Mouse (Mus musculus): ENCODE data around the gene Pcgf2. TPM values are rescaled to one million over a fixed set of nuclear protein-coding genes. Genes with fewer than 3 reads are reported as not detected.
"Not testable (repeated sequence)": the region's sequence is repeated elsewhere in the genome, so short reads cannot be mapped to it uniquely, and the experiment has no call there.

The Pcgf2 gene
- polyA plus RNA-seq, 1 experiment from 2014 or later, result 24.1 TPM

DNA sequence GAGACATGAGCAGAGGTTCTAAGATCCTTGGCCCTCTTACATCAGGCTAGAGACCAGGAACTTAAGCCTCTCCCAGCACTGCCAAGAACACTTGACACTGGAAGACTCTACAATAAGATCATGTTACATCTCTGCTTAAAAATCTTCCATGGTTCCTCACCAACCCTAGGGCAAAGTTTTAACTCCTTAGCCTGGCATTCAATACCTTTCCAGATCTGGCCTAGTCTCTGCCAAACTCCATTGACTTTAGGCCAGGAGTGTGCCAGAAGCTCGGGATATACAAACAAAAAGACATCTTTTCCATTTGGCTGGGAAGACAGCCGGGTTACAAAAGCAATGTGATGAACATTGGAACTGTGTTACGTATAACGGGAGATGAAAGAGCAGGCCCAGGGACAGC lies 37.3 kb upstream of the Pcgf2 start:
- Histone ChIP-seq H3K4me3 (no peak overlapping the region), H3K27ac (replicated peaks) (no peak overlapping the region), H3K9me3 (no peaks in the 10 kb centered on the region), H3K36me3 (replicated peaks) (peaks cover 11% of the 10 kb centered on the region; the same call in 1 of the 2 replicates), H3K27me3 (replicated peaks; ENCODE audit: low read depth, poor library complexity, severe bottlenecking) (no peaks in the 10 kb centered on the region), H3K4me1 (peaks cover 54% of the 10 kb centered on the region)
- DNase-seq (ENCODE audit: low spot score), result no peak
- WGBS, result 74% methylated on average over 4 of the region's 4 CpGs

DNA sequence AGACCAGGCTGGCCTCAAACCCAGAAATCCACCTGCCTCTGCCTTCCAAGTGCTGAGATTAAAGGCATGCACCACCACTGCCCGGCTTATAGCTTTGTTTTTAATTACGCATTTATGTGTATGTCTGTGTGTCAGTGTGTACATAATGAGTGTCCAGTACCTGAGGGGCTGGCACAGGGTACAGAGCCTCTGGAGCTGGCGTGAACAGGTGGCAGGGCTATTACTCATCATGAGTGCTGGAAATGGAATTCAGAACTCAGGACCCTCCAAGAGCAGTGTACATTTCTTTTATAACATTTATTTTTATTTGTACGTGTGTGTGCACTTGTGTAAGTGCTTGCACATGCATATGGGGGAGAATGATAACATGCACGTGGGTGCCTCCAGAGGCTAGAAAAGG lies 36.3 kb upstream of the Pcgf2 start:
- H3K27ac ChIP-seq (replicated peaks), result no peak overlapping the region
- peaks cover 53% of the 10 kb centered on the region for H3K4me1 ChIP-seq
- H3K36me3 ChIP-seq (replicated peaks), result peaks cover 20% of the 10 kb centered on the region
- no peaks in the 10 kb centered on the region for H3K9me3 ChIP-seq
- WGBS, result 92% methylated on average over 5 of the region's 5 CpGs
- no peak overlapping the region for H3K4me3 ChIP-seq
- DNase-seq (ENCODE audit: low spot score), result no peak
- H3K27me3 ChIP-seq (replicated peaks; ENCODE audit: low read depth, poor library complexity, severe bottlenecking), result no peaks in the 10 kb centered on the region

DNA sequence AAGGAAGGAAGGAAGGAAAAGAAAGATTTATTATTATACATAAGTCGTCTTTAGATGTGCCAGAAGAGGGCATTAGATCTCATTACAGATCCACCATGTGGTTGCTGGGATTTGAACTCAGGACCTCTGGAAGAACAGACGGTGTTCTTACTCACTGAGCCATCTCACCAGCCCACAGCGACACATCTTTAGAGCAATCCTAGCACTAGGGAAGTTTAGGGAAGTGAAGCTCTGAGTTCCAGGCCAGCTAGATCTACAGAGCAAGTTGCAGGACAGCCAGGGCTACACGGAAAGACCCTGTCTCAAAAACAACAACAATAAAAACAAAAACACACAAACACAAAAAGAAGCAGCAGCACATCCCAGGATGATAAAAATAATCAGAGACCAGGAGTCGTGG lies 34.5 kb upstream of the Pcgf2 start:
- H3K9me3 ChIP-seq; H3K4me3 ChIP-seq; DNase-seq (ENCODE audit: low spot score); H3K27me3 ChIP-seq (replicated peaks; ENCODE audit: low read depth, poor library complexity, severe bottlenecking); H3K27ac ChIP-seq (replicated peaks): not testable (repeated sequence)
- Histone ChIP-seq H3K36me3 (replicated peaks) (peaks cover 34% of the 10 kb centered on the region), H3K4me1 (peaks cover 44% of the 10 kb centered on the region)
- WGBS, result 81% methylated on average over 5 of the region's 5 CpGs

DNA sequence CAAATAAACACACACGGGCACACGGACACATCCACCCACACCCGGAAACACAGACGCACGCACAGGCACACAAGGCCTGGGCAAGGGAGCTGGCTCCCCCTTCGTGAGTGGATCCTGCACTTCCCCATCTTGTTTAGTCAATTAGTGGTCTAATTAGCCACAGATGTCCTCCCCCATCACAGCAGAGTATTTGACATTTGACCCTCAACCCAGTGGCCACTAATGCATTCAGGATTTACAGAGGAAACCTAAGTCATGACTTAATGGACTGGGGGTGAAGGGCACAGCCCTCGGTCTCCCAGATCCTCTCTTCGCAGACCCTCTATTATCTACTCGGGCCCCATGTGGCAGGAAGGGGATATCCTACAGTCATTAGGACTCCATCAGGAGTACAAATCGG lies 33.4 kb upstream of the Pcgf2 start:
- peak; percentile 75 for DNase-seq (ENCODE audit: low spot score)
- Histone ChIP-seq H3K4me3 (peak overlapping the region; percentile 14), H3K9me3 (no peaks in the 10 kb centered on the region), H3K27me3 (replicated peaks; ENCODE audit: low read depth, poor library complexity, severe bottlenecking) (no peaks in the 10 kb centered on the region), H3K4me1 (peaks cover 49% of the 10 kb centered on the region), H3K36me3 (replicated peaks) (peaks cover 39% of the 10 kb centered on the region), H3K27ac (replicated peaks) (peak overlapping the region; percentile 42)
- 9% methylated on average over 10 of the region's 10 CpGs for WGBS

DNA sequence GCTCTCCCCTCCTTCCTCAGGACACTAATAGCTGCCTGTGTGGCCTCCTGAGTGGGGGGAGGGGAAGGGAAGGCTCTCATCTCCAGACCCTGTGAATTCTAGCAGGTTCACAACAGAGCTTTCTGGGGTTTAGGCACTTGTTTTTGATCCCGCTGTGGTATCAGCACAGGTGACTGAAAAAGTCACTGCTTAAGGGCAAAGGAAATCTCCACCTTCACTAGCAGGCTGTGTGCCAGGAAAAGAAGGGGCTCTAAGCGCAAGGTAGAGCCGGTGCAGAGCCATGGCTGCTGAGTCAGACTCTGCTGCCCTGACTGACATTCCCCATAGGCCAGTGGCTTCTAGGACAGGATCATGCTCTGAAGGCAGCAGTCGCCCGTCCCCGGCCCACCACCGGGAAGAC lies 28.4 kb upstream of the Pcgf2 start:
- Histone ChIP-seq H3K27me3 (replicated peaks; ENCODE audit: low read depth, poor library complexity, severe bottlenecking) (no peaks in the 10 kb centered on the region), H3K9me3 (no peaks in the 10 kb centered on the region), H3K4me3 (no peak overlapping the region), H3K36me3 (replicated peaks) (peaks cover 88% of the 10 kb centered on the region), H3K4me1 (peaks cover 38% of the 10 kb centered on the region), H3K27ac (replicated peaks) (no peak overlapping the region)
- no peak for DNase-seq (ENCODE audit: low spot score)
- 71% methylated on average over 7 of the region's 7 CpGs for WGBS

DNA sequence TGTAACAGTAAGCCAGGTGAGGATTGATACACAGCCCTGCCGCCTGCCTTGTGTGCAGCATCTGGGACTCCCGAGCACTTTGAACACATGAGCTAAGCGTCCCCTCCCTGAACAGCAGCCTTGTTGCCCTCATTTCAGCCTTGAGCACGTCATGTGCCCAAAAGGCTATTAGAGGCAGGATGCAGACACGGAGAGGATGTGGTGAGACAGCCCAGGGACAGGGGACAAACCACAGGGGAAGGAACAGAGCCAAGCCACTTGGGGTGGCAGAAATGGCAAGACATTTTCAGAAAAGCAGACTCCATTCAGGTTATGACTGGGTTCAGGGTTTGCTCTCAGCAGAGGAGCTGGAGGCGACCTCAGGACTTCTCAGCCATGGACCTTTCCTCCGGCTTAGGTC lies 28.0 kb upstream of the Pcgf2 start:
- Histone ChIP-seq H3K9me3 (no peaks in the 10 kb centered on the region), H3K36me3 (replicated peaks) (peaks cover 92% of the 10 kb centered on the region), H3K4me1 (peaks cover 34% of the 10 kb centered on the region), H3K27ac (replicated peaks) (no peak overlapping the region), H3K4me3 (no peak overlapping the region), H3K27me3 (replicated peaks; ENCODE audit: low read depth, poor library complexity, severe bottlenecking) (no peaks in the 10 kb centered on the region)
- DNase-seq (ENCODE audit: low spot score), result no peak
- 68% methylated on average over 7 of the region's 7 CpGs for WGBS

DNA sequence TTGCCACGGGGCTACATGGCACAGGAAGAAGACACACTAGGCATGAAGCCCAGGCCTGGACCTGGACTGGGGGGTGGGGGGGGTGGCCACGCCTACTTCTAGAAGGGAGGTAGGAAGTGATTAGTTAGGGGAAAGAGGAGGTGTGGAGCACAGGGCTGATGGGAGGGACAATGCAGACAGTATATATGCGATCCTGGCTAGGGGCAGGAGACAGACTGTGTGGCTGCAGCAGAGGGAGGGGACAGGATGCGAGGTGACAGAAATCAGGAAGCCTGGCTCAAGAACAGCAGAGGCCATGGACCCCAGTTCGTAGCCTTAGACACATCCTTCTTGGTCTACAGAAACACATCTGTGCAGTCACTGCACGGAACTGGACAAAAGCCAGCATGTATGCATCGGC lies 23.4 kb upstream of the Pcgf2 start:
- H3K36me3 ChIP-seq (replicated peaks), result peaks cover 100% of the 10 kb centered on the region
- DNase-seq (ENCODE audit: low spot score), result no peak
- H3K4me3 ChIP-seq, result no peak overlapping the region
- no peaks in the 10 kb centered on the region for H3K27me3 ChIP-seq (replicated peaks; ENCODE audit: low read depth, poor library complexity, severe bottlenecking)
- WGBS, result 82% methylated on average over 7 of the region's 7 CpGs
- peaks cover 8% of the 10 kb centered on the region; the same call in 1 of the 2 replicates for H3K9me3 ChIP-seq
- peaks cover 13% of the 10 kb centered on the region for H3K4me1 ChIP-seq
- H3K27ac ChIP-seq (replicated peaks), result no peak overlapping the region

DNA sequence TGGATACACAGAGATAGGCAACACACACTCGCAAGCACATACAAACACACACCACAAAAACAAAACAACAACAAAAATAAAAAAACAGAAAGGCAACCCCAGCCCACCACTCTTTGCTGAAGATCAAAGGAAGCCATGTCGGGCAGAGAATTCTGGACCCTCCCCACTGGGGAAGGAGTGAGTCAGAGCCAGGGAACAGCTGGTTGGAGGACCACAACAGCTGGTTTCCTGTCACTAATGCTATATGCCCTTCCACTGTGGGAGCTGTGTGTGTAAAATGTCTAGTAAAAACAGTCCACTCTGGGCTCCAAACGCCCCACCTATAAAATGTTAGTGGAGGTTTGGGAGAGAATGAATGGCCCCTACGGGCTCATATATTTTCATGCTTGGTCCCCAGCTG lies 21.0 kb upstream of the Pcgf2 start:
- 95% methylated on average over 4 of the region's 4 CpGs for WGBS
- Histone ChIP-seq H3K27me3 (replicated peaks; ENCODE audit: low read depth, poor library complexity, severe bottlenecking) (no peaks in the 10 kb centered on the region), H3K4me1 (no peaks in the 10 kb centered on the region), H3K4me3 (no peak overlapping the region), H3K36me3 (replicated peaks) (peaks cover 100% of the 10 kb centered on the region), H3K9me3 (peaks cover 8% of the 10 kb centered on the region; the same call in 1 of the 2 replicates), H3K27ac (replicated peaks) (no peak overlapping the region)
- DNase-seq (ENCODE audit: low spot score), result no peak

DNA sequence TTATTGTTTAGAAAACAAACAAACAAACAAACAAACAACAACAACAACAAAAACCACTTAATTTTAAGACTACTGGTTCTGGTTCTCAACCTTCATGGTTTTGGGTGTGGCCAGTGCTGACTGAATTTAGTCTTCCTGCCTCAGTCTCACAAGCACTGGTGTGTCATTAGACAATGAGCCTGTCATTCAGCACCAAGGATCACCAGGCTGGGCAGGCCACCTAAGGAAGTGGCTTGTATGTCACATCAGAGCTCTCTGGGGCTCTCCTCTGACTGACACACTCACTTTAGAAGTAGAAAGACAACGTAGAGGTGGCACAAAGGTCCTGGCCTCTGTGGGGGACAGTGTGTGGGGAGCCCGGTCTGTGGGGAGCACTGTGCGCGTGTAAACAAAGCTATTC lies 18.7 kb upstream of the Pcgf2 start:
- no peak overlapping the region for H3K4me3 ChIP-seq
- H3K27me3 ChIP-seq (replicated peaks; ENCODE audit: low read depth, poor library complexity, severe bottlenecking), result no peaks in the 10 kb centered on the region
- peaks cover 100% of the 10 kb centered on the region for H3K36me3 ChIP-seq (replicated peaks)
- 91% methylated on average over 4 of the region's 4 CpGs for whole genome bisulfite sequencing
- no peak overlapping the region for H3K27ac ChIP-seq (replicated peaks)
- peaks cover 8% of the 10 kb centered on the region; the same call in 1 of the 2 replicates for H3K9me3 ChIP-seq
- H3K4me1 ChIP-seq, result no peaks in the 10 kb centered on the region
- DNase-seq (ENCODE audit: low spot score), result no peak

DNA sequence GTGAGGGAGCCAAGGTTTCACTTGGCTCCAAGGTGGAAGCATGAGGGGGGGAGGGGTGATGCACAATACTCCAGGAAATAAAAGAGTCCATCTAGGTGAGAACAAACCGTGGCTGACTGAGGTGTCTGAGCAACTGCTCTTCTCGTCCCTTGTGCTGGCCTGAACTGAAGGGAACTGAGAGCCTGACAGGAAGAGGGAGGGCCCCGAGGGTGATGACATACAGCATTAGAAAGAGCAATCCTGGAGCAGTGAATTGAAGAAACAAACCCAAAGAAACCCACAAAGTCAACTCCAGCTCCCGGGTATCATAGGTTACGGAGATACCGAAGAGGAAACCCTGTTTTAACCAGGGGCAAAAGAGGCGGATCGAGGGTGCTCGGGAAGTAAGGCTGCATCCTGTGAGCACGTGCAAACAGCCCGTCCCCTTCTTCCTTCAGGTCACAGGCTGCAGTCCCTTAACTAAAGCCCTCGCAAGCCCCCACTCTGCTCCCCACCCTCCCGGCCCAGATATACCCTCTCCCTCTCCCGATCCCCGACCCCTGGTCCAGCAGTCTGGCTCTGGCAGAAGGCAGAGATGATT lies 18.1 kb upstream of the Pcgf2 start:
- Histone ChIP-seq H3K4me3 (no peak overlapping the region; the same call in 1 of the 2 replicates), H3K36me3 (replicated peaks) (peaks cover 100% of the 10 kb centered on the region), H3K4me1 (no peaks in the 10 kb centered on the region), H3K27ac (replicated peaks) (no peak overlapping the region), H3K27me3 (replicated peaks; ENCODE audit: low read depth, poor library complexity, severe bottlenecking) (no peaks in the 10 kb centered on the region), H3K9me3 (peaks cover 8% of the 10 kb centered on the region; the same call in 1 of the 2 replicates)
- 85% methylated on average over 15 of the region's 15 CpGs for WGBS
- DNase-seq (ENCODE audit: low spot score), result no peak

DNA sequence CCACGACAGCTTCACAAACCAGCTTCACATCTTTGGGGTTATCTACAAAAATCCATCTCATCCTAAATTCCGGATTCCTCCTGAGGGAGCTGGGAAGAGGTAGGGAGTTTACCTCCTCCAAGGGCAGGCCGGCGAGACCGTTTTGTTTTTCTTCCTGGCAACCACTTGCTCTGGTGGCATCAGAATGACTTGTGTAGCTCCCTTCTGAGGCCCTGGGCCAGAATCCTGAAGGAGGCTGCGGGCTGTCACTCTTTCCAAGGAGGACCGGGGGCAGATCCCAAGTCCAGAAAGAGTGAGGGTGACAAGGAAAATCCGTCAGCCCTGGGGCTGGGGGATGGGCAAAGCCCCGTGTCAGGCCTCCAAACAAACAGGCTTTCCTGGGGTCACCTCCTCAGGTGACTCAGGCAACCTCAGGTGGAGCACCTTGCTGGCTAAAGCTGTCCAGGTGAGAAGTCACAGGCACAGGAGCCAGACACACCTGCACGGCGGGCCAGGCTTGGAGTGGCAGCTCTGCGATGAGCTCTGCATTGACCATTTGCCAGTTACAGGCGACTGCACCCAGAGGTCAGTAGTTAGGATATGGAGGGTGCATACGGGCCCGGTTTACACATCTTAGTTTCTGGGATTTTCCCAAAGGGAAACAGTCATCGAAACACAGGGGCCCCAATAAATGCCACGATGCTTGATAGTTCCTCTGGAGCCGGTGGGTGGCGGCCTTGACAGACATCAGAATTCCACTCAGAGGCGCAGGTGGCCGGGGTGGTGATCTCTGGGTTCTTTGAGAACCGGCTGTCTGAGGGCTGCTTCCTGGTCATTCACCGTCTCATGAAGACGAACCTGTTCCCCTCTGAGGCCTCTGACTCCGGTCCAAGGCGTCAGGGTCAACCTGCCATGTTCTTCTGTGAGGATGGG lies 17.3 kb upstream of the Pcgf2 start:
- WGBS, result 86% methylated on average over 26 of the region's 26 CpGs

DNA sequence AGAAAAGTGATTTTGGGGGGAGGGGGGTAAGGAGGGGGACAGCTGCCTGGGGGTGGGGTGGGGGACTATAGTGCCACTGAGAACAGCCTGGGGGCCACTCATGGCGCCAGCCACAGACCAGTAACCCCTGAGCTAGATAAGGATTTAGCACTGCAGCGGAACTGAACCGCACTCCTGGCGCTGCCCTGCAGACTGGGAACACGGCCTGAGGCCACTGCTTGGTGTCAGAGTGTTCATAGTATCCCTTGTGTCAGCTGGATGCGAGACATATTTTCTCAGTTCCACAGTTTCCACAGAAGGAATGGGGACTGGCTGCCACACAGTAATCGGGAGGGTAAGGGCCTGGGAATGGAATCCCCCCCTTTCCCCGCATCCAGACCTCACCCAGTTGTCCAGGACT lies 15.7 kb upstream of the Pcgf2 start:
- DNase-seq (ENCODE audit: low spot score), result no peak
- no peaks in the 10 kb centered on the region for H3K27me3 ChIP-seq (replicated peaks; ENCODE audit: low read depth, poor library complexity, severe bottlenecking)
- WGBS, result 90% methylated on average over 8 of the region's 8 CpGs
- H3K9me3 ChIP-seq, result no peaks in the 10 kb centered on the region
- no peak overlapping the region for H3K4me3 ChIP-seq
- no peaks in the 10 kb centered on the region for H3K4me1 ChIP-seq
- no peak overlapping the region for H3K27ac ChIP-seq (replicated peaks)
- H3K36me3 ChIP-seq (replicated peaks), result peaks cover 100% of the 10 kb centered on the region

More for the DNA sequence above, 17.3 kb upstream of the Pcgf2 start:
- Histone ChIP-seq H3K4me3 (no peak overlapping the region; the same call in 1 of the 2 replicates), H3K27ac (replicated peaks) (no peak overlapping the region), H3K4me1 (no peaks in the 10 kb centered on the region), H3K27me3 (replicated peaks; ENCODE audit: low read depth, poor library complexity, severe bottlenecking) (no peaks in the 10 kb centered on the region), H3K9me3 (peaks cover 8% of the 10 kb centered on the region; the same call in 1 of the 2 replicates), H3K36me3 (replicated peaks) (peaks cover 100% of the 10 kb centered on the region)
- DNase-seq (ENCODE audit: low spot score), result no peak
